8 mouse cellular contexts compared by ENCODE assay signal in genomic region chr11:96352691-96353521, GRCm38 (mm10). TPM values are rescaled to one million over a fixed set of nuclear protein-coding genes. Genes with fewer than 3 reads are reported as not detected.
DNase-seq lines count a peak whose midpoint lies in the region; ATAC-seq lines count a peak whose summit lies in the region.

No protein-coding gene starts in this region.

- peak overlapping the region; percentile 99 for H3K27ac ChIP-seq in neural tube, embryonic 15.5 days (replicated peaks)

- intact Hi-C loops in heart, postnatal 25 days (cut with DNase I) = loop anchor here (5.0 kb wide), 1 partner anchor 36 kb away; the partner anchor contains the start of gene Hoxb4
- intact Hi-C loops in heart, postnatal 36 days (cut with DNase I) = loop anchor here (2.0 kb wide), 1 partner anchor 38 kb away; no protein-coding TSS in a partner anchor

- peak overlapping the region; percentile 64 for H3K4me3 ChIP-seq in neural tube, embryonic 15.5 days (replicated peaks)

- 0 out of 2 replicates have a peak, but pooled peaks have one; percentile 1 for ATAC-seq in neural tube, embryonic 15.5 days (ENCODE audit: low FRiP score)

- peak overlapping the region; percentile 84 for H3K9ac ChIP-seq in neural tube, embryonic 15.5 days (replicated peaks)

- H3K36me3 ChIP-seq in neural tube, embryonic 15.5 days = no peaks in the 10 kb centered on the region

- peak overlapping the region; percentile 64 for H3K4me2 ChIP-seq in neural tube, embryonic 15.5 days

- WGBS in neural tube, embryonic 15.5 days = under 1% methylated on average over 75 of the region's 75 CpGs

- H3K27me3 ChIP-seq in neural tube, embryonic 15.5 days (replicated peaks) = no peaks in the 10 kb centered on the region

- H3K9me3 ChIP-seq in neural tube, embryonic 15.5 days (replicated peaks) = no peaks in the 10 kb centered on the region

- H3K4me1 ChIP-seq in neural tube, embryonic 15.5 days = peaks cover 51% of the 10 kb centered on the region

- DNase-seq in heart, adult 11 months = peak; percentile 93
- no peak for DNase-seq in heart, postnatal 25 days (ENCODE audit: low spot score)
- peak; percentile 60 for DNase-seq in adrenal gland, postnatal 25 days
- DNase-seq in heart, postnatal 36 days = peak; percentile 38 to 58
- DNase-seq in kidney, postnatal 4 days = peak; percentile 75 to 84
- no peak for DNase-seq in frontal cortex, postnatal 10 days (ENCODE audit: low spot score in 2 of 2)
- no peak for DNase-seq in layer of hippocampus, postnatal 36 days

RNA-seq across cellular contexts. Expression of gene Hoxb2, which starts 2.6 kb away (rescaled TPM):
- 1 to 10 TPM in 1 of 2 experiments, under 1 TPM in 1; 0.81 to 1.3 TPM for total RNA-seq in heart, postnatal 25 days (2021)
- 24.0 and 25.6 TPM in 2 replicates for total RNA-seq in adrenal gland, postnatal 25 days (2021)
- 1 to 10 TPM in 1 of 2 experiments, under 1 TPM in 1; 0.51 to 1.1 TPM for total RNA-seq in heart, postnatal 36 days (2021)
- polyA plus RNA-seq in neural tube, embryonic 15.5 days (2015; fragmentation: Nextera tagmentation; extraction: Ambion mirVana) = 33.7 and 42.3 TPM in 2 replicates
- not detected for total RNA-seq in layer of hippocampus, postnatal 36 days (2021)

RNA-seq across cellular contexts. Expression of gene Hoxb1, which starts 12.6 kb away (rescaled TPM):
- not detected for total RNA-seq in heart, postnatal 25 days (2021)
- not detected in 2 replicates for total RNA-seq in adrenal gland, postnatal 25 days (2021)
- total RNA-seq in heart, postnatal 36 days (2021) = not detected
- polyA plus RNA-seq in neural tube, embryonic 15.5 days (2015; fragmentation: Nextera tagmentation; extraction: Ambion mirVana) = 0.38 and 0.65 TPM in 2 replicates
- total RNA-seq in layer of hippocampus, postnatal 36 days (2021) = not detected

RNA-seq across cellular contexts. Expression of gene Hoxb3, which starts 29.8 kb away (rescaled TPM):
- under 1 TPM; 0.36 to 0.45 TPM for total RNA-seq in heart, postnatal 25 days (2021)
- total RNA-seq in adrenal gland, postnatal 25 days (2021) = 33.0 and 40.1 TPM in 2 replicates
- under 1 TPM; 0.42 to 0.68 TPM for total RNA-seq in heart, postnatal 36 days (2021)
- polyA plus RNA-seq in neural tube, embryonic 15.5 days (2015; fragmentation: Nextera tagmentation; extraction: Ambion mirVana) = 8.0 and 12.6 TPM in 2 replicates
- total RNA-seq in layer of hippocampus, postnatal 36 days (2021) = not detected

RNA-seq across cellular contexts. Expression of gene Hoxb4, which starts 34.8 kb away (rescaled TPM):
- under 1 TPM; 0.57 to 0.59 TPM for total RNA-seq in heart, postnatal 25 days (2021)
- total RNA-seq in adrenal gland, postnatal 25 days (2021) = 27.6 and 31.5 TPM in 2 replicates
- total RNA-seq in heart, postnatal 36 days (2021) = under 1 TPM; 0.51 to 0.53 TPM
- polyA plus RNA-seq in neural tube, embryonic 15.5 days (2015; fragmentation: Nextera tagmentation; extraction: Ambion mirVana) = 3.7 and 5.0 TPM in 2 replicates
- total RNA-seq in layer of hippocampus, postnatal 36 days (2021) = not detected

RNA-seq across cellular contexts. Expression of gene Hoxb5, which starts 49.8 kb away (rescaled TPM):
- total RNA-seq in heart, postnatal 25 days (2021) = under 1 TPM; 0.10 to 0.14 TPM
- 36.5 and 36.8 TPM in 2 replicates for total RNA-seq in adrenal gland, postnatal 25 days (2021)
- under 1 TPM; 0.19 to 0.22 TPM for total RNA-seq in heart, postnatal 36 days (2021)
- polyA plus RNA-seq in neural tube, embryonic 15.5 days (2015; fragmentation: Nextera tagmentation; extraction: Ambion mirVana) = 39.5 and 106 TPM in 2 replicates
- not detected for total RNA-seq in layer of hippocampus, postnatal 36 days (2021)

Comparison
In these comparisons a context has a peak if more than half of its experiments do, and no peak if none do; other contexts are left out.
1. DNase-seq: peak in heart, adult 11 months (single experiment), adrenal gland, postnatal 25 days (single experiment), heart, postnatal 36 days (2 of 2) and kidney, postnatal 4 days (2 of 2); none in heart, postnatal 25 days (single experiment), frontal cortex, postnatal 10 days (0 of 2) and layer of hippocampus, postnatal 36 days (0 of 2).
2. RNA of gene Hoxb2, which starts 2.6 kb away (total RNA-seq): 24.0 to 25.6 TPM in adrenal gland, postnatal 25 days; 0.81 to 1.3 TPM in heart, postnatal 25 days, 0.51 to 1.1 TPM in heart, postnatal 36 days and not detected in layer of hippocampus, postnatal 36 days; every median in the first group is over 10 times any median in the second.
3. RNA of gene Hoxb3, which starts 29.8 kb away (total RNA-seq): 33.0 to 40.1 TPM in adrenal gland, postnatal 25 days; 0.42 to 0.68 TPM in heart, postnatal 36 days, 0.36 to 0.45 TPM in heart, postnatal 25 days and not detected in layer of hippocampus, postnatal 36 days; every median in the first group is over 10 times any median in the second.